Mouse (Mus musculus) liver, postnatal 0 days (tissue): ENCODE results near the gene Appl1. TPM values are rescaled to one million over a fixed set of nuclear protein-coding genes. Genes with fewer than 3 reads are reported as not detected.

Experiments
- ATAC-seq: fragments of 200-750 bp; cut with Nextera tagmentation; 2 replicates; pipeline ENCODE4 v1.8.0; 2017; ENCODE audit warnings: mild to moderate bottlenecking, moderate library complexity
- DNase-seq: peaks from one replicate; pipeline ENCODE4 v3.0.0-alpha.2; 2016
- H3K27ac ChIP-seq: fragments of 300-500 bp; sonication (generic); 2 replicates; pipeline ENCODE4 v1.5.1; 2014; ENCODE audit warnings: antibody characterized with exemption, moderate library complexity, mild to moderate bottlenecking, low read depth
- H3K27me3 ChIP-seq: fragments of 300-500 bp; sonication (generic); 2 replicates; pipeline ENCODE4 v1.6.1; 2014; ENCODE audit warnings: low read length, control low read depth, mixed read lengths; ENCODE audit not compliant: insufficient read depth
- H3K36me3 ChIP-seq: fragments of 300-500 bp; sonication (generic); replicated peaks from 2 replicates; pipeline ENCODE4 v1.6.1; 2014; ENCODE audit warnings: mild to moderate bottlenecking, control low read depth, low read length, moderate library complexity, mixed read lengths; ENCODE audit not compliant: insufficient read depth
- H3K4me1 ChIP-seq: fragments of 300-500 bp; sonication (generic); 2 replicates; pipeline ENCODE4 v1.6.1; 2014; ENCODE audit warnings: antibody characterized with exemption, mild to moderate bottlenecking, control low read depth; ENCODE audit not compliant: insufficient read depth
- H3K4me2 ChIP-seq: fragments of 300-500 bp; sonication (generic); 2 replicates; pipeline ENCODE4 v1.6.1; 2014; ENCODE audit warnings: low read depth, mild to moderate bottlenecking, low read length, moderate library complexity, mixed read lengths
- H3K4me3 ChIP-seq: fragments of 300-500 bp; sonication (generic); 2 replicates; pipeline ENCODE4 v1.5.1; 2014; ENCODE audit warnings: low read depth, low read length
- H3K9ac ChIP-seq: fragments of 300-500 bp; sonication (generic); replicated peaks from 2 replicates; pipeline ENCODE4 v1.6.1; 2014; ENCODE audit warnings: mild to moderate bottlenecking, moderate library complexity
- H3K9me3 ChIP-seq: fragments of 300-500 bp; sonication (generic); 2 replicates; pipeline ENCODE4 v1.6.1; 2016; ENCODE audit warnings: mild to moderate bottlenecking, control low read depth, low read length, mixed read lengths
- CTCF ChIP-seq: sonication (generic); IDR thresholded peaks from 2 replicates; pipeline ENCODE4 v1.5.1; 2016; ENCODE audit warnings: antibody characterized with exemption, low read depth
- EP300 ChIP-seq: IDR thresholded peaks from 2 replicates; pipeline ENCODE4 v1.6.1; 2016; ENCODE audit warnings: antibody characterized with exemption, low read depth, mild to moderate bottlenecking
- WGBS: fragments of 180-500 bp; shearing (Covaris S2); extraction: QIAGEN DNeasy Blood & Tissue Kit; methylation state at CpG from one replicate; pipeline ENCODE4 v1.1.7; 2014; ENCODE audit not compliant: insufficient replicate concordance; 5-methylcytosine and 5-hydroxymethylcytosine counted together
- polyA plus RNA-seq: library from polyadenylated mRNA; unstranded; fragments of >200 nt; fragmentation: Nextera tagmentation; extraction: Ambion mirVana; gene quantifications from 2 replicates; pipeline ENCODE4 v1.2.1, GENCODE M21; 2015

Appl1 gene
- polyA plus RNA-seq, 1 experiment from 2014 or later, result 8.9 TPM

- TF ChIP-seq EP300, result no peak
- TF ChIP-seq CTCF, result no peak
- H3K27ac ChIP-seq, result no peak overlapping the region
- no peaks in the 10 kb centered on the region for H3K4me1 ChIP-seq
- H3K4me2 ChIP-seq, result no peak overlapping the region
- no peak overlapping the region for H3K9ac ChIP-seq
- H3K36me3 ChIP-seq, result 0 out of 2 replicates have a peak, but pooled peaks cover 4% of the 10 kb centered on the region
- H3K9me3 ChIP-seq, result no peaks in the 10 kb centered on the region
- WGBS, result 63% methylated on average over 4 of the region's 4 CpGs
- H3K27me3 ChIP-seq, result no peaks in the 10 kb centered on the region
- no peak for ATAC-seq
- DNase-seq, result no peak
- no peak overlapping the region for H3K4me3 ChIP-seq
These were observed 35.5 kb downstream of the Appl1 start for GRCm38 (mm10) chr14:26935558-26935957.

DNA sequence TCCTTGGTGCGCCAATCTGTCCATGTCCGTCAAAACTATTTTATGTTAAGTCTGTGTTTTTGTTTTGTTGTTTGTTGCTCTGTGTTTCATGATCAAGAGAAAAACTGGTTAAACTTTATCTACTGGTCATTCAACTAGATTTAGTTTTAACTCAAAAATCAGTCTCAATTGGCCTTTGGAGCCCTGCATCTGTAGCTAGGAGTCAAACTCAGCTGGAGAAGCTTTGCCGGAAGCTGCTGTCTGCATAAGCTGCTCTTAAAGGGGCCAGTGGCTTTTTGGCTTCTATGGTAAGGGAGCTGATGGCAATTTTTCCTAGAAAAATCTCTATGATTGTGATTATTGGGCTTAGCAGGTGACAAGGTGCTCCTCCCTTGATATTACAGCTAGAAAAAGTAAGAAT lies 36.1 kb downstream of the Appl1 start:
- 86% methylated on average over 3 of the region's 3 CpGs for WGBS
- no peak for ATAC-seq

GRCm38 (mm10) chr14:26923702-26924421 lies 47.2 kb downstream of the Appl1 start:
- 61% methylated on average over 5 of the region's 5 CpGs for WGBS
- ATAC-seq, result no peak
- Histone ChIP-seq H3K9ac (no peak overlapping the region), H3K4me2 (no peak overlapping the region), H3K27me3 (no peaks in the 10 kb centered on the region), H3K27ac (no peak overlapping the region), H3K36me3 (peaks cover 43% of the 10 kb centered on the region), H3K9me3 (no peaks in the 10 kb centered on the region), H3K4me1 (no peaks in the 10 kb centered on the region), H3K4me3 (no peak overlapping the region)
- TF ChIP-seq EP300, result no peak
- no peak for TF ChIP-seq CTCF
- no peak for DNase-seq

More for the DNA sequence above, 36.1 kb downstream of the Appl1 start:
- no peak for TF ChIP-seq EP300
- TF ChIP-seq CTCF, result no peak
- Histone ChIP-seq H3K27me3 (no peaks in the 10 kb centered on the region), H3K9me3 (no peaks in the 10 kb centered on the region), H3K27ac (no peak overlapping the region), H3K9ac (no peak overlapping the region), H3K4me3 (no peak overlapping the region), H3K36me3 (0 out of 2 replicates have a peak, but pooled peaks cover 4% of the 10 kb centered on the region), H3K4me2 (no peak overlapping the region), H3K4me1 (no peaks in the 10 kb centered on the region)
- DNase-seq, result no peak

- no peaks in the 10 kb centered on the region for H3K27me3 ChIP-seq
- no peak for DNase-seq
- H3K27ac ChIP-seq, result no peak overlapping the region
- no peak for TF ChIP-seq CTCF
- TF ChIP-seq EP300, result no peak
- H3K9me3 ChIP-seq, result no peaks in the 10 kb centered on the region
- ATAC-seq, result no peak
- H3K4me2 ChIP-seq, result no peak overlapping the region
- peaks cover 28% of the 10 kb centered on the region for H3K36me3 ChIP-seq
- H3K4me1 ChIP-seq, result no peaks in the 10 kb centered on the region
- 80% methylated on average over 3 of the region's 3 CpGs for WGBS
- no peak overlapping the region for H3K9ac ChIP-seq
- H3K4me3 ChIP-seq, result no peak overlapping the region
These were observed 51.7 kb downstream of the Appl1 start for GRCm38 (mm10) chr14:26919310-26919709.

GRCm38 (mm10) chr14:26913681-26914268 lies 57.3 kb downstream of the Appl1 start:
- H3K9me3 ChIP-seq, result no peaks in the 10 kb centered on the region
- no peaks in the 10 kb centered on the region for H3K36me3 ChIP-seq
- no peak overlapping the region for H3K9ac ChIP-seq
- DNase-seq, result no peak
- no peak for TF ChIP-seq CTCF
- no peak for TF ChIP-seq EP300
- no peak overlapping the region for H3K4me3 ChIP-seq
- H3K4me2 ChIP-seq, result no peak overlapping the region
- H3K27ac ChIP-seq, result no peak overlapping the region
- no peaks in the 10 kb centered on the region for H3K27me3 ChIP-seq
- ATAC-seq, result no peak
- WGBS, result 79% methylated on average over 9 of the region's 9 CpGs
- H3K4me1 ChIP-seq, result no peaks in the 10 kb centered on the region

- Histone ChIP-seq H3K27me3 (no peaks in the 10 kb centered on the region), H3K36me3 (no peaks in the 10 kb centered on the region), H3K4me3 (no peak overlapping the region), H3K4me2 (no peak overlapping the region), H3K9me3 (no peaks in the 10 kb centered on the region), H3K27ac (no peak overlapping the region), H3K4me1 (no peaks in the 10 kb centered on the region), H3K9ac (no peak overlapping the region)
- DNase-seq (no peak), ATAC-seq (no peak)
- TF ChIP-seq CTCF (no peak), EP300 (no peak)
- whole genome bisulfite sequencing, result 90% methylated on average over 13 of the region's 13 CpGs
These were observed 59.2 kb downstream of the Appl1 start for GRCm38 (mm10) chr14:26911826-26912225.
